Mouse (Mus musculus) gastrocnemius, adult 2 months (tissue): ENCODE data around the gene Mettl7a3. TPM values are rescaled to one million over a fixed set of nuclear protein-coding genes. Genes with fewer than 3 reads are reported as not detected.
"Not testable (repeated sequence)": the region's sequence is repeated elsewhere in the genome, so short reads cannot be mapped to it uniquely, and the experiment has no call there.

Source experiments
- DNase-seq: peaks from one replicate; pipeline ENCODE4 v3.0.0; 2022
- H3K27ac ChIP-seq: fragments of 200-600 bp; 2 replicates; pipeline ENCODE4 v1.8.1; 2022; ENCODE audit warnings: mild to moderate bottlenecking
- H3K4me3 ChIP-seq: fragments of 200-600 bp; 2 replicates; pipeline ENCODE4 v1.8.1; 2022; ENCODE audit warnings: mild to moderate bottlenecking, moderate library complexity
- CTCF ChIP-seq: fragments of 200-600 bp; IDR thresholded peaks from 2 replicates; pipeline ENCODE4 v1.8.1; 2022; ENCODE audit warnings: antibody characterized with exemption, mild to moderate bottlenecking, moderate library complexity
- intact Hi-C: fragments of 180-260 bp; cut with DNase I; formaldehyde crosslinking; loops from one replicate; pipeline ENCODE4 v1.15.1; 2025
- total RNA-seq, 2 experiments: library from RNA; stranded (reverse); gene quantifications; 2 replicates each; pipeline ENCODE4 v1.2.3; 2021

The Mettl7a3 gene
- total RNA-seq, 2 experiments from 2014 or later, result 0.31 to 0.54 TPM

DNA sequence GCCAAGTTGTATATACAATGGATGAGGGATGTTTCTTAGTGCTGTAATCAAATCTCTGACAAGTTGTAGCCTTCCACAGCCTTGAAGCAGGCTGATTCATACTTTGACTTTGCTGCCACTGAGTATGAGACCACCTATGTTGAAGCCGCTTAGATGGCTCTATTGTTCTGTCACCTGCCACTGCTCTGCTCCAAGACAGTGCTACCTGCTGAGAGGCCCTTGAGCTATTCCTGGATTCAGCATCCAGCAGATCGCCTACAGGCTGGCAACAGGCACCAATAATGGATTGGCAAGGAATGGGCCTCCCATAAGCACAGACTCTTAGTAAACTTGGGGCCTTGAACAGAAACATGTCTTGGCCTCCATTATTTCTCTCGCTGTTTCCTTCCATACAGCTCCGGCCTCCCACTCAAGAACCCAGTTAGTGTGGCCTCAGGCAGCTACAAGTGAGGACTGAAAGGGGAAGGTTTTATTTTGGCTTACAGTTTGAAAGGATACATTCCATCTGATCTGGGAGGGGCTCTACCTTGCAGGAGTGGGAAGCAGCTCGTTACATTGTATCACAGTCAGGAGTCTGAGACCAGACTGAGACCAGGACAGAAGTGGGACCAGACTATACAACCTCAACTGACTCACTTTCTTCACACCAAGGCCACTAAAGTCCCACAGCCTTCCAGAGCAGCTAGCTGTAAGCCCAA is 20.1 kb upstream of the Mettl7a3 start:
- intact Hi-C loops, result no loop called here
- H3K4me3 ChIP-seq, result no peak overlapping the region
- TF ChIP-seq CTCF, result no peak
- no peak overlapping the region for H3K27ac ChIP-seq
- DNase-seq, result no peak

DNA sequence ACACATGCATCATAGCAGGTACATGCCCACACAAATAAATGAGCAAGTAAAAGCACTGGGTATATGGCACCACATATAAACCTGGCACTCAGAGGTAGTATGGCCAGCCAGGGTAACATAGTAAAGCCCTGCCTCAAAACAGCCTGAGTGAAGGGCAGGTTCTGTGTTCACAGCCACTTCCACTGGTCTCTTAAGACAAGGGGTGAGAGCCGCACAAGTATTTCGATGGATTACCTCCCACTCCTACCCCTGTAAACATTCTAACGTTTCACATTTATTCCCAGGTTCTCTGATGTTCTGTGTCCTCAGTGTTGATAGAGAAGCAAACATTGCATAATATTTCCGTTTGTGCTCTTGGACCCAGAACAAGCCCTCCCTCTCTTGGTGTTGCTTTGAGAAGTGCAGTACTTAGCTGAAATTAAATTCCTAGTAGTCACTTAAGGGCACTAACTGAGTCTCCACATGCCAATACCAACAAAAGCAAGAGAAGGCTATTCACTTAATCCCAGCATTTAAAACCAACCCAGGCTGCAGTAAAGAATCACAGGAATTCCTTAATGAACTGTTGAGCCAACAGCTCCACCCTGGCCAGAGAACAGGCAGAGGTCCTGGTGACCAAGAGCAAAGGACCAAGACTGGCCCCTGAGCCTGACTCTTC is 16.6 kb upstream of the Mettl7a3 start:
- intact Hi-C loops, result not testable (repeated sequence)

DNA sequence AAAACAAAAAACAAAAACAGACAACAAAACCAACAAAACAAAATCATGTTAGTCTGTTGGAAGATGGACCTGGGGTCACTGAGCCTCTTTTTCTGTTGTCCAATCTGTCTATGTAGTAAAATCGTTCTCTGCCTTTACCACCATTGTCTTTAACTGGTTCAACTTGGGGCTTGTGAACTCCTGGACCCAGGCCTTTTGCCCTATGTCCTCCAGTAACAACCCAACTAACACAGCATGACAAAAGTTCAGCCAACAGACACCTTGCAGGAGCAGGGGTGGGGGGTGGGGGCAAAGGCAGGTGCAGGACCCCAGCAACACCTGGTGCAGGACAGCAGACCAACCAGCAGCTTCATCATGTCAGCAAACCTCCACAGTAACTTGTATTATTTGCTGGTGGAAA is 14.8 kb upstream of the Mettl7a3 start:
- intact Hi-C loops, result loop anchor here (10.0 kb wide), 1 partner anchor 135 kb away; no protein-coding TSS in a partner anchor
- no peak for TF ChIP-seq CTCF
- Histone ChIP-seq H3K4me3 (no peak overlapping the region), H3K27ac (peak overlapping the region; percentile 77)
- DNase-seq, result no peak

More for the DNA sequence above, 16.6 kb upstream of the Mettl7a3 start:
- peak overlapping the region; percentile 77 for H3K27ac ChIP-seq
- DNase-seq, H3K4me3 ChIP-seq: not testable (repeated sequence)

DNA sequence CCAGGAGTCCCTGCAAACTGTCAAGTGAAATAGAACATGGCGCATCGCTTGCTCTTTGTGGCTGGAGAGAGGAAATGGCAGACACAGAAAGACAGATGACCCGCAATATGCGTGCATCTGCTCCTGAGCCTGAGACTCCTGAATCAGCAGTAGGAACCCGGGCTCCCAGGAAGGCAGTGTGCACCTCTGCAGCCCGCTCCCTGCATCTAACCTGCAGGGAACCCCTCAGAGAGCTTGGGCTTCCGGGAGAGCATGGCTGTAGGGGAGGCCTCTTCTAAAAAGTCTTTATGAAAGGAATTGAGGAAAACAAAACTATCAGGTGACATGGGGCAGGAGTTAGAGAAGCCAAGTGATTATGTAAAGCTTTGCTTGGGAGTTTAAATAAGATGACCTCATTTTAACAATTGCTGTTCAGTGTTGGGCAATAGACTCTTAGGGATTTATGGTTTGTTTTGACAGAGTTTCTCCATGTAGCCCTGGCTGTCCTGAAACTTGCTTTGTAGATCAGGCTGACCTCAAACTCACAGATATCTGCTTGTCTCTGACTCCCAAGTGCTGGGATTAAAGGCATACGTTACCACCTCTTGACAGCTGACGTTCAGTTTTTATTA is 14.3 kb upstream of the Mettl7a3 start:
- Histone ChIP-seq H3K4me3 (no peak overlapping the region), H3K27ac (peak overlapping the region; percentile 77)
- TF ChIP-seq CTCF, result no peak
- no peak for DNase-seq
- intact Hi-C loops, result loop anchor here (10.0 kb wide), 1 partner anchor 134 kb away; no protein-coding TSS in a partner anchor

DNA sequence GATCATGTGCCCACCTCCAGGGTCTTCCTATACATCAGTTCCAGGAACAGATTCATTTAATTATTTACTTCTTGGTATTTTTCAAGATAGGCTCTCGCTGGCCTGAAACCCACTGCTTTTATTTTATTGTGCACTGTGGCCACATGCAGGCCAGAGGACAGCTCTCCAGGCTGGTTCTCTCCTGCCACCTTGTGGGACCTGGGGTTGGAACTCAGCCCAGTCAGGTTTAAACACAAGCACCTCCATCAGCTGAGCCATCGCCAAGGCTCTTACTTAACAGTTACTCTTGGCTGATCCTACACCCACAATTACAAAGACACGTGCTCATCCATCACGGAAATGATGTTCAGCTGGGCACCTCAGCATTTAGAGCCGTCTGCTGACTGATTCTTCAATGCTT is 13.6 kb upstream of the Mettl7a3 start:
- Histone ChIP-seq H3K4me3 (no peak overlapping the region), H3K27ac (peak overlapping the region; percentile 77)
- peak; percentile 62 for TF ChIP-seq CTCF
- intact Hi-C loops, result loop anchor here (10.0 kb wide), 1 partner anchor 134 kb away; no protein-coding TSS in a partner anchor
- peak; percentile 65 for DNase-seq

DNA sequence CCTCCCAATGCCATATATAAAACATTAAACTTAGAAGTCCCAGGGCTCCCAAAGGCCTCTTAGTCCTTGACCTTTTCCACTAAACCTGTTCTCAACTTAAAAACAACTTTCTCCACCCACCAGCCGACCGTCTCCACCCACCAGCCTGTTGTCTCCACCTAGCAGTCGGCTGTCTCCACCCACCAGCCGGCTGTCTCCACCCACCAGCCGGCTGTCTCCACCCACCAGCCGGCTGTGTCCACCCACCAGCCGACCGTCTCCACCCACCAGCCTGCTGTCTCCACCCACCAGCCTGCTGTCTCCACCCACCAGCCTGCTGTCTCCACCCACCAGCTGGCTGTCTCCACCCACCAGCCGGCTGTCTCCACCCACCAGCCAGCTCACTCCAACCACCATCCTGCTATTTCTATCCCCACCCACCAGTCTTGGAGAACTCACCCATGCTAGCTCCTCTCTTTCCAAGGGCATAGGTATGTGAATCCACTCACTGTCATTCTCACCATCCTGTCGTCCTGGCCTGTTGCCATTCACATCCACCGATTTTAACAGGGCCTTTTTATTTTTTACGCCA is 10.6 kb upstream of the Mettl7a3 start:
- Histone ChIP-seq H3K4me3 (no peak overlapping the region), H3K27ac (no peak overlapping the region)
- intact Hi-C loops, result loop anchor here (10.0 kb wide), 1 partner anchor 131 kb away; no protein-coding TSS in a partner anchor
- no peak for DNase-seq
- TF ChIP-seq CTCF, result no peak

DNA sequence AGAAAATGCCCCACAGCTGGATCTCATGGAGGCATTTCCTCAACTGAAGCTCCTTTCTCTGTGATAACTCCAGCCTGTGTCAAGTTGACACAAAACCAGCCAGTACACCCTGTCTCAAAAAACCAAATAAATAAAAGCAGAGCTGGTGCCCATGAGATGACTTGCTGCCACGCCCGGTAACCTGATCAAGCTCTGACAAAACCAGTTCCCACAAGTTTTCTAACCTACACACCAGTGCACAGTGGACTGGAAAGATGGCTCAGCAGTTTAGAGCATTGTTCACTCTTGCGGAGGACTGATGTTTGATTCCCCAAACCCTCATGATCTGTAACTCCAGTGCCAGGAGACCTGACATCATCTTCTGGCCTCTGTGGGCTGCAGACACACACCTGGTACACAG is 9.5 kb upstream of the Mettl7a3 start:
- intact Hi-C loops, result loop anchor here (10.0 kb wide), 1 partner anchor 130 kb away; no protein-coding TSS in a partner anchor

DNA sequence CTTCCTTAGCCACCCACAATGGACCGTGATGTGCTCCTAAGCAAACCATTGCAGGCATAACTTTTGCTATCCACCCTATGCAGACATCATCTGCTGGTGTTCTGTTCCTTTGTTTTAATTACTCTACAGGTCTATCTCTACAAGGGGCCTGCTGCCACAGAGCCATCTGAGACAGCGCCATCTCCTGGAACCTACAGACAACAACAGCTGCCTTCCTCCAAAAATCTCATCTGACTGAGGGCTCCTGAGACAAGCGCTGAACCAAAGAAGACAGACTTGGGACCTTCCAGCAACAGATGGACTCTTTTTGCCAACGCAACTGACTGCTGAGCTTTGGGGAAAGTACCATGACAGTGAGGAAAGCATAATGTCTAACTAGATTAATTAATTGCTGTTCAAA is 6.6 kb upstream of the Mettl7a3 start:
- not testable (repeated sequence) for H3K27ac ChIP-seq, H3K4me3 ChIP-seq, DNase-seq
- intact Hi-C loops, result loop anchor here (10.0 kb wide), 1 partner anchor 127 kb away; no protein-coding TSS in a partner anchor
- peak; percentile 13; the same call in 1 of the 2 replicates for TF ChIP-seq CTCF

More for the DNA sequence above, 9.5 kb upstream of the Mettl7a3 start:
- no peak for TF ChIP-seq CTCF
- Histone ChIP-seq H3K27ac (no peak overlapping the region), H3K4me3 (no peak overlapping the region)
- no peak for DNase-seq

DNA sequence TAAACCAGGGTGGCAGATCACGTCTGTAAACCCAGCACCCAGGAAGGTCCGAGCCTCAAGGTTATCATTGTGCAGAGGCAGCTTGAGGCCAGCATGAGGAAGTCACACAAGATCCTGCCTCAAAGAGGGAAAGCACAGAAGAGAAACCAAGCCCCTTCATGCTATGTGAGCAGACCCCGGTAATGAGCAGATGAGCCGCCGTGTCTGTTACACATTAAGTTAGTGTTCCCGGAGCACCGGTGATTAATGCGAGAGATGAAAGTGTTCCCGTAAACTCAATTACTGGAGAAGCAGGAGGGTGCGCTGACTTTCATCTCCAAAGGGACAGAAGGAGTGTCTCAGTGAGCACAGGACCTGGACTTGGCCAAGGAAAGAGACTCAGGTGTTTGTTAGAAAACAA is 5.4 kb upstream of the Mettl7a3 start:
- intact Hi-C loops, result loop anchor here (10.0 kb wide), 1 partner anchor 125 kb away; no protein-coding TSS in a partner anchor
- DNase-seq, result not testable (repeated sequence)

DNA sequence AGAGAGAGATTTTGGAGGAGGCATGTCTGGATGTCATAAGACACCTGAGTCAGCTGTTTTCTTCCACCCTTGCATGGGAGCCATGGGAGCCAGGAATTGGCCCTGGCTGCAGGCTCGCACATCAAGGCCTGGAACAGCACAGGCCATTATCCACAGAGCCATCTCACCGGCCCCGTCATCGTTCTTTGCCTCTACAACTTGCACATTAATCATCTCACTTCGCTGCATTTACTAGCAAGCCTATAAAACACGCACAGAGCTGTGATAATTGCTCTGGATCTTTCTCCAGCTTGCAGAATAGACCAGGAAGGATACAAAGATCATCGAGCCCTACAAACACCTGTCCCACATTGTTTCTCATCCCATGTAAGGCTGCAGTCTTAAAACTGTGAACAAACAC is 4.0 kb upstream of the Mettl7a3 start:
- no peak for DNase-seq
- no peak overlapping the region for H3K27ac ChIP-seq
- no peak for TF ChIP-seq CTCF
- intact Hi-C loops, result loop anchor here (5.0 kb wide), 1 partner anchor 37 kb away; no protein-coding TSS in a partner anchor
- no peak overlapping the region for H3K4me3 ChIP-seq

More for the DNA sequence above, 5.4 kb upstream of the Mettl7a3 start:
- H3K4me3 ChIP-seq, H3K27ac ChIP-seq: not testable (repeated sequence)

DNA sequence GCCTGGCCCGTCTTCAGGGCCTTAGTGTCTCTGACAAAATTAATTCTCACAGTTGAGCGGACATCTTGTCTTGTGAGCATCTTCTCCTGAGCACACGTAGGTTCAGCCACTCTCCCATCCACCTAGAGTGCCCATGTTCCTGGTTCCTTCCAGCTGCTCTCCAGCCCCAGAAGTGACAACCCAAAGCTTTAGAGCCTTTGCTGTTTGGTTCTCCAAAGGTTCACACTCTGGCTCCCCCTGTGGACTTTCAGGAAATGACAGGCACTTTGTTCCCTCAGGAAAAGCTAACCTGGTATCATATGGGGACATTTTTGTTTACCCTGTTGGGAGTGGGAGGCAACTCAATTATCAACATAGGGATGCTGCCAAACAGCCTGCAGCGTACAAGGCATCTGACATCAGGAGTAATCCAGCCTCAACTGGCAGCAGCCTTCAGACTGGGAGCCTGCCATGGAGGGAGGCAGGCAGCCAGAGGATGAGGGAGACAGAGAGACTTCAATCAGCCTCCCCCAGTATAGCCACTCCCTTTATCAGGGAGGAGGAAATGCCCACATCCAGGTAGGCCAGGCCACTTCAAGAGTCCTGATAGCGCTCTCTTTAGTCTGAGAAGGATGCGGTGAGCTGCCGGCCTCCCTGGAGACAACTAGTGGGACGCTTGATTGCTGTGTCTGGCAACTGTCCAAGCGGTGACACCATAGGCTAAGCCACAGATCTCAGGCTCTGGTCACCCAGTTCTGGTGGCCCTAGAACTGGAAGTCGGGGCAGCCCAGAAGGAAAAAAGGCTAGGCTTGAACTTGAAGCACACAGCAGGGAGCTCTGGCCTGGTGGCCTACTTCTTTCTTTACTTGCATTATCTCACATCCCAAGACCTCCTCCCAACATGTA is 2.4 kb upstream of the Mettl7a3 start:
- intact Hi-C loops, result loop anchor here (5.0 kb wide), 1 partner anchor 35 kb away; no protein-coding TSS in a partner anchor
- not testable (repeated sequence) for H3K27ac ChIP-seq, H3K4me3 ChIP-seq, DNase-seq
- peak; percentile 22; the same call in 1 of the 2 replicates for TF ChIP-seq CTCF

DNA sequence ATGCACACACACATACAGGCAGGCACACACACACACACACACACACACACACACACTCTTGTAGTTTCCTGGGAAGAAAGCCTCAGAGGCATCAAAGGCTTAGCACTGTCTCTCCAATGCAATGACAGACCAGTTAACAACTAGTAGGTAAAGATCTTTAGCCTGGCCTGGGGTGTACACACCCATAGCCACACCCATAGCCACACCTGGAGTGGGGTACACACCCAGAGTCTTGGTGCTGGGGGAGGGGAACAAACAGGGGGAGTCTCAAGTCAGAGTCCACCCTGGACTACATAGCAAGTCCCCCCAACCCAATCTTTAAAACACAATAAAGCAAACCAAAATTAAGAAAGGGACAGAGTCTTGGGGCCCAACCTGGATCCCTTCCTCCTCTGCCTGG is 2.6 kb downstream of the Mettl7a3 start:
- H3K27ac ChIP-seq, result not testable (repeated sequence)

More for the DNA sequence above, 2.6 kb downstream of the Mettl7a3 start:
- intact Hi-C loops, DNase-seq: not testable (repeated sequence)
- H3K4me3 ChIP-seq, result peak overlapping the region; percentile 45; the same call in 1 of the 2 replicates
